Mouse (Mus musculus) layer of hippocampus, adult 18-20 months (tissue): ENCODE results near the gene Nlrp4b. TPM values are rescaled to one million over a fixed set of nuclear protein-coding genes. Genes with fewer than 3 reads are reported as not detected.
"Not testable (repeated sequence)": the region's sequence is repeated elsewhere in the genome, so short reads cannot be mapped to it uniquely, and the experiment has no call there.

Experiments
- DNase-seq, 2 experiments: peaks; one replicate each; pipeline ENCODE4 v3.0.0; 2022; ENCODE audit warnings: low spot score in 2 of 2
- long read RNA-seq: library from polyadenylated mRNA; stranded (forward); transcript quantifications from one replicate; pipeline ENCODE4 v2.0.0, GENCODE M21; 2021
- total RNA-seq, 2 experiments: library from RNA; stranded (reverse); gene quantifications; 2 replicates each; pipeline ENCODE4 v1.2.3; 2021

Nlrp4b gene
- not detected for total RNA-seq
- long read RNA-seq: 0 reads

DNA sequence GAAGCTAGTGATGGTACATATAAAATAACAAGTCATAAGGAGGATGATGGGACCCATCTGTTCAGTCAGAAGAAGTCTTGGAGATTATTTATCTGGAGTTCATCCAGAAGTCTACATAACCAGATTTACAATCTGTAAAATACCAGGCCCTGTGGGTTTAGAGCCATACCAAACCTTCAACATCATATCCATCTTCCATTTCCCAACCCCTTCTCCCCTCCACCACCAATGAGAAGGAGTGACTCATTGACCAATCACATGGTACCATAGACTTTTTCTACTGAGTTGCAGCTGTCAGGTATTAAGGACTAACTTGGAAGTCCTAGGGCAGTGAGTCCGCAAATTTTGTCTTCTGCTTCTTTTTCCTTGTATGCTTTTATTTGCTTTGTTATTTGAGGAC lies at the start of gene Nlrp4b:
Gene Nlrp4b, plus strand, starts transcription at position 301 of the 400 bp plus-strand sequence.
- no peak for DNase-seq

DNA sequence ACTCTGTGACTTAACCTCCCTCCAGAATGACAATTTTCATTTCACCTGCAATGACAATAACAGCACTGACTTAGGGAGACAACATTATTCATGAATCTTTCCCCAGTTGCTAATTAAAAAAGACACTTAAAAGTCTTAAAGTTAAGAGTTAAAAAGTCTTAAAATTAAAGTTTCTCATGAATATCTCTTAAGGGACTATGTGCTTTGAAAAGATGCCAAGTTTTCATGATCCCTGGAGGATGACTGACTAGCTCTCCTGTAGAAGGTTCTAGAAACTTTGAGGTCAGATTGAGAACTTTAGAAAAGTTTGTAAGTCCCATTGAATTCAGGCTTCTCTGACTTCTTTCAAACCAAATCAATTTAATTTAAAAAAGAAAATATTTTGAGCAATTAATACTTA lies 66.7 kb downstream of the Nlrp4b start, which contains the start of gene Vmn1r71:
Gene Vmn1r71, minus strand, starts transcription at position 101 of the 400 bp plus-strand sequence.
- no peak for DNase-seq

DNA sequence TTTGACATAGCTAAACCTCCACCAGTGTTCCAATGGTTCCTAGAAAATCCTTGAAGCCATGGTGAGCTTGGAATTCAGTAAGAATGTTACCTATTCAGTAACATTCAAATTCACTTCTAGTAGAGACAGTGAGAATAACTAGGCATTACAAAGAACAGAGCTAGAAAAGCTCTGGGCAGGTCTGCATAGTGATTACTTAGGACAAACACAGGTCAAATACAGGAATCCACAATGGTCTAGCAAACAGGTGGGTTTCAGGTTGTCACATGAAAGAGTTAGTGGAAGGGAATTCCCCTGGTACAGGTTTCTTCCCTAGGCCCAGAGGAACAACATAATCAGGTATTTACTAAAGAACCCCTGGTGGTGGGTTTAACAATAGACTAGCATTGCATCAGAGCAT lies 70.0 kb downstream of the Nlrp4b start:
- not testable (repeated sequence) for DNase-seq

Other genes starting within 250 kb of the Nlrp4b start
- not detected for gene Vmn1r67, start 244.5 kb upstream of the Nlrp4b start, total RNA-seq
- gene Zik1, start 192.4 kb upstream of the Nlrp4b start, total RNA-seq: 10 to 100 TPM; 15.8 to 15.9 TPM
- not detected for gene Vmn1r68, start 129.3 kb upstream of the Nlrp4b start, total RNA-seq
- not detected for gene Vmn1r69, start 74.1 kb upstream of the Nlrp4b start, total RNA-seq
- not detected for gene Vmn1r70, start 56.3 kb upstream of the Nlrp4b start, total RNA-seq
- gene Vmn1r71, start 66.6 kb downstream of the Nlrp4b start, total RNA-seq: not detected
- not detected for gene Zscan4b, start 217.3 kb downstream of the Nlrp4b start, total RNA-seq